Mouse (Mus musculus) common myeloid progenitor, adult 5-6 weeks (primary cell): ENCODE measurements around the gene Gata5. TPM values are rescaled to one million over a fixed set of nuclear protein-coding genes. Genes with fewer than 3 reads are reported as not detected.
A peak's percentile ranks its signal among the peaks of the same experiment; 100 is the strongest.

Experiments used
- ATAC-seq: replicated peaks from 2 replicates; pipeline ENCODE4 v1.8.0; 2016; ENCODE audit warnings: low read depth, mild to moderate bottlenecking, moderate TSS enrichment, inconsistent platforms; ENCODE audit not compliant: poor library complexity, severe bottlenecking
- total RNA-seq: library from RNA; stranded (forward); fragments of 200-1000, 187-1606 nt; gene quantifications from 2 replicates; pipeline ENCODE4 v1.2.3, GENCODE M21; 2017

Gene Gata5
- total RNA-seq: not detected in 2 replicates

DNA sequence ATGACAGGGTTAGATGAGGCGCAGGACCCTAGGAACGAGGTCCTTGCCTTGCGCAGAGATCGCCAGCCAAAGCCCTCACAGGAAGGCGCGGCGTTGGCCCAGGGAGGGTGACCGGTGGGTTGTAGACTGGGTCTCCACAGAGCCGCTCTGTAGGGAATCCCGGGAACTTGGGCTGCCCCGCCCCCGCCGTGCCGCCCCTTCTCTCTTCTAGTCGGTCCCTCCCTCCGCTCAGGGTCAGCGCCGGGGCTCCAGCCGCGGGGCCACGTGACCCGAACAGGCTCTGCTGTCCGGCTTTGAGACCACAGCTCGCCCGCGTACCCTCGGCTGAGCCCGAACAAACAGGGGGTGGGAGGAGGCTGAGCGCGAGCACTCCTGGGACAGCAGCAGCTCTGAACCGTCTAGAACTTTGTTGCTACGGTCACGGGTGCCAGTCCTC lies at the start of gene Gata5:
TSS of gene Gata5 (minus strand) at position 149 of the 436 bp plus-strand sequence.
- ATAC-seq: 0 out of 2 replicates have a peak, but pooled peaks have one; percentile 26

DNA sequence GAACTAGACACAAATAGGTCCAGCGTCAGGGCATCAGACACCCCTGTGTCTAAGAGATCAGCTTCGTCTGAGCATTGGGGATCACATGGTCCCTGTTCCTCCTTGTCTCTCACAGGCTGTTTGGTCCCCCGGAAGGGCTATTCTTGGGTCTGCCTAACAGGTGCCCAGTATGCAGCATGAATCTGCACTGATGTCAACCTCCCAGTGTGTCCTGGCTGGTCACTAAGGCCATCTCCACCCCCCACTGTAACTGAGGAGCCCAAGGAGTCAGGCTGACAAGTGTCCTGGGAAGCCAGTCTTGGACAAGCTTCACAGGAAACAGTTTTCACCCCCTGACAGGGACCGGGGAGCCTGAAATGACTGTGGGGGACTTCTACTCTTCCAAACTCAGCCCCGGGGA lies 42.2 kb upstream of the Gata5 start:
- no peak for ATAC-seq

DNA sequence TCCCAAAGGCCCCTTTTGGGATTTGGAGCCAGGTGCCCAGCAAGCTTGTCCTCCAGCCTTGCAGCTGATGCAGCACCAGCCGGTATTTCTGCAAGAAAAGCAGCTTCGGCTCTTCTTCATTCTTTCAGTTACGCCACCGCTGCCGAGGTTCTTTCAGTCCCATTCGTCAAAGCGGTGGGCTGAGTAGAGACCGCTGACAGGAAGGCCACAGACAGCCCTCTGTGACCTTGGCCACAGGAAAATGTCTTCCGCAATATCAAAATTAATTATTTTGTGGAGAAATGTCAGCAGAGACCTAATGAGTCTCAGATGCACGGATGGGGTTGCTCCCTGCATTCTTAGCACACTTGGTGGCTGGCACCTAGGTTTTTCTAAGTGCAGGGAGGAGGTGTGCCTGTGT lies 38.8 kb upstream of the Gata5 start:
- ATAC-seq: no peak

DNA sequence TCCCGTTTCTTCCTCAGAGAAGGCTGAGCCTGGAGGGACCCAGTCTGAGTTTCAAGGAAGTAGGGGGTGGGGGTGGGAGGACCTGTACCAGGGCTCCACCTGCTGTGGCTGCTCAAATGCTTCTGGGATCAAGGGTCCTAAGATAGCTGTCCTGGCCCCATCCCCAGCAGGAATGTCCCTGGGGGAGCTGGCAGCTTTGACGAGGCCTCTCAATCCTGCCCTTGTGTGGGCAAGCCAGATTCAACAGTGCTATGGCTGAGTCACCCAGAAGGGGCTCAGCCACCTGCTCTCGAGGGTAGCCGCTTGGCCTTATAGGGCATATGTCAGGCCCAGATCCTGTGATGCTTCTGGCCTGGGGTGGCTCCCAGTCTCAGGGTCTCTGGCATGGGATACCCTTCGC lies 33.9 kb upstream of the Gata5 start:
- no peak for ATAC-seq

DNA sequence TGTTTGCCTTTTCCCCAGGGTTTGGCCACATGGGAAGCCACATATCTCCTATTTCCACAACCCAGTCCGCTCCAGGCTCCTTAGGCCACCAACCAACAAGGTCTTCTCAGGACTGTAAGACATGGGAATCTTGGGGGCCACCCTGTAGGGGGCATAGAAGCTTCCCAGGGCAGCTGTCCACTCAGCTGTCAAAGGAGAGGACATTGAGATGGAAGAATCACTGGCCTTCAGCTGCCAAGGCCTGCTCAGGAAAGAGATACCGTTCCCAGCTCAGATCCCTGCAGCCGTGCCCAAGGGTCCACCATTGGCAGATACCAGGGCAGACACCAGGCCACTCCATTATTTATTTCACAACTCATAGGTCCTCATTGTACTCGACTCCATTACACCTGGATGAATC lies 32.9 kb upstream of the Gata5 start:
- ATAC-seq: no peak

DNA sequence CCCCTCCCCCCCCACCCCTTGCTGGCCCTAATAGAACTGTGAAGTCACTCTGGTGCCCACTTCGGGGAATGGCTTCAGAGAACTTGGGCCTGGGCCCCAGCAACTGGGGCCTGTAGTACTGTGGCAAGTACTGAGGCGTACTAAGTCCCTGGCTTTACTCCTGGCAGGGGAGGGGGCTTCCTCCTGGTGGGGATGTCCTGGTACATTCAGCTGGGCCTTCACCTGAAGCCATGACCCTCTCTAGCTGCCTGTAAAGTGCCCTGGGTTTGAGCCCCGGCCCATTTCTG lies 28.9 kb upstream of the Gata5 start:
- ATAC-seq: no peak

DNA sequence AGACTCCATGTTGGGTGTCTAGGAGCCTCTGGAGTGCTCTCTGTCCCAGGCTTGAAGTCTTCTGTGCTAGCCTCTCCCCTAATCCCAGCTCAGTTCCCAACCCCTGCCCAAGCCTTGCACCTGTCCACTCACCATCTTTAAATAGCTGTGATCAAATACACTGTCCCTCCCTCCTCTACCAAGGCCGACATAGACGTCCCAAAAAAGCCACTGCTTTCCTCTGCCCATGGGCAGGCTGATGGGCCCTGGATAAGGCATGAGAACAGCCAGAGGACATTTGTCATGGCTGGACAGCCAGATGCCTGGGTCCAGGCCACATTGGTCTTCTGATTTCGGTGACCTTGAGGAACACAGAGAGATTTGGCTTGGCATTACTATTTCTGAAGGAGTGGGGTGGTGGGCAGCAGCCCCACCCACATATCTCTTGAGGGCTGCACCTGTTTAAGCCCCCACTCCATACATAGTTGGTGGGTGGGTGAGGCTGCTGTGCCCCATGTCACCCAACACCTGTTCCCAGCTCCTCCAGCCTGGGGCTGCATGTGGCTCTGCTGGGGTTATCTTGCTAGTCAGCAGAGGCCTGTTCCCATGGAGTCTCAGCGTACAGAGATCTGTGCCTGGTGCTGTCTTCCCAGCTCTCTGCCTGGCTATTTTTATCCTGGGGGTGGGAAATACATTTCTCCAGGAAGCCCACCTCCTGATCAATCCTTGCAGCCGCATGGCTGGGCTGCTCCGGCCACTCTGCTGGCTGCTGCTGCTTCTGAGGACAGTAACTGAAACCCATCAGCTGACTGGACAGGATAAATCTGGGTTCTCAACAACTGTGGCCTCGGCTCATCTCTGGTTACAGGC lies 28.3 kb upstream of the Gata5 start:
- ATAC-seq: no peak

DNA sequence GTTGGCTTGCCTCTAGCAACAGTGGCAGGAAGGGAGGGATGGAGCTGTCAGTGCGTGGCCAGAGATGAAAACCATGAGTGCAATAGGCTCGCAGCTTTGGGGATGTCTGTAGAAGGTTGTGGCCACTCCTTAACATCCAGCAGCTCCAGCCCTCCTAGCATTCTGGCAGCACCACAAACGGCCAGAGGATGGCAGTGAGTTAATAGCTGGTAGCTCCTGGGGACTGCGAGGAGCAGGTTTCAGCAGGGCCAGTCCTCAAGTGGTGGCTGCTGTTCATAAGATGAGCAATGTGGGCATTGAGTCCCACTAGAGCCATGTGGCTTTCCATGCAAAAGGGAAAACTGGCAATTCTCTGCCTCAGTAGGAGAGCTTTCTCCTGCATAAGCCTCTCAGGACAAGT lies 24.6 kb upstream of the Gata5 start:
- peak; percentile 43; the same call in 1 of the 2 replicates for ATAC-seq

DNA sequence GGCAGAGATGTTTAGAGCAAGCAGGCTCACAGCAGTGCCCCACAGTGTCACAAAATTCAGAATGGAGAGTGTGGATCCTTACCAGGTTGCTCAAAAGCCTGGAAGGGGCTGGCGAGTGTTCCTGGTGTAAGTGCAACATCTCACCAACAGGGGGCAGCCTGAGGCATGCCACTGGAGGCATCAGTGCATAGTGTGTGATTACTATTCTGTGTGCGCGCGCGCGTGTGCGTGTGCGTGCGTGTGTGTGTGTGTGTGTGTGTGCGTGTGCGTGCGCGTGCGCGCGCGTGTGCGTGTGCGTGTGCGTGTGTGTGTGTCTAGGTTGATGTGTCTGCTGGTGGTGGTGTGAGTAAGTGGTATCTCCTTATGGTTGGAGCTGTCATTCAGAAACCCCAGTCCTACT lies 18.8 kb upstream of the Gata5 start:
- ATAC-seq: peak; percentile 75

DNA sequence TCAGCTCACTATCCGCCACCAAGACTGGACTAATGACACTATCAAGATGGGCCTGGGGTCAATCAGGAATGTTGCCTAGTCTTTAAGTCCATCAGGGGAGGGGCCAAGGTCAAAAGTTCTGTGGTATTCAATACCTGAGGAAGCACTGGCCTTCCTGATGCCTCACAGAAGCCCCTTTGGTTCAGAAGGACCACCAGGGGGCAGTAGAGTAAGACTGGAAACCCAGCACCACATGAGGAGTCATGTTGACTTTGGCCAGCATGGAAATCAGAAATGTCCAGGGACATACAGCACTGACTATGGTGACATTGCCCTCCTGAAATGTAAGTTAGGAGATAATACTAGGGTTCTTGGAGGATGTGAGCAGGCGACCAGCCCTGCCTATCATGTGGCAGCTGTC lies 16.2 kb upstream of the Gata5 start:
- no peak for ATAC-seq

DNA sequence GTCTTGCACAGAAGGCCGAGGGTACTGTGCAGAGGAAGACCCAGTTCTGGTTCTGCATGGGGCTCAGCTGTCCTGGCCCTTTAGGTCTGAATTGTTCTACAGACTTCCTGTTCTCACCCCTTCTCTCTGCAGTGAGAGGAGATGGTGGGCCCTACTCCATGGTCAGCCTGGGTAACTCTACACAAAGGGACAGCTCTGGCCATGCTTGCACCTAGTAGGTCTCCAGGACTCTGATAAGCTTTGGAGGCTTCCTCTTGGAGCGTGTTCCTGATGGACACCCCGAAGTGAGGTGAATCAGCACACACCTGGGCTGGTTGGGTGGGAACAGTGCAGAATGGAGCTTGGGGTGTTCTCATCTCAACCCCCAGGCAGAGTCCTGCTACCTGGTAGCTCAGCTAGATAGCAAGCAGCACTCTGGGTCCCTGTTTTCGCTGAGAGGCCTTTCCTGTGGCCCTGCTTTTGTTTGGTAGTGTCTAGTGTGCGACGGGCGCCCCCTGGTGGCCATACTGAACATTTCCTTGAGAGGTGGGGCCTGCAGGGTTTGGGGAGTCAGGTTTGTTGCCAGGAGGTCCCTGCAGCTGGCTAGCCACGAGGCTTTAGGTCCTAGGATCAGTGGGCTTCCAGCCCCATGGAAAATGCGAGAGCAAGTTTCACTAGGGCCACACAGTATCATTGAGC lies 12.5 kb upstream of the Gata5 start:
- peak; percentile 88 for ATAC-seq

DNA sequence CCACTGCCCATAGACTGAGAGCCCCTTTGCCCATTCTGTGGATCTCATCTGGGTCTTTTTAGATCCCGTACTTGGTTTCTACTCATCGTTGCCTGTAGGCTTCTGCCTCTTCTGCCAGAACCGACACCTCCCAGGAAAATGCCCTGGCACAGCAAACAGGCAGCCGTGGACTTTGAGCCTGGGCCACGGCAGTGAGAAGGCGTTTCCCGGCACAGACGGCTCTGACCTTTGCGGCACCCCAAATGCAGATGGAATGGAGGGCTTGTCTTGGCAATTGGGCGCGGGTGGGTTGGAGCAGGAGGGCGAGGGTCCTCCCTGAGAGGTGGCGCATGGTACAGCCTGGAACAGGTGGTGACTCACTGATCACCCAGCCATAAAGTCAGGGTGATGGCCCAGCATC lies 8.6 kb upstream of the Gata5 start:
- no peak for ATAC-seq

DNA sequence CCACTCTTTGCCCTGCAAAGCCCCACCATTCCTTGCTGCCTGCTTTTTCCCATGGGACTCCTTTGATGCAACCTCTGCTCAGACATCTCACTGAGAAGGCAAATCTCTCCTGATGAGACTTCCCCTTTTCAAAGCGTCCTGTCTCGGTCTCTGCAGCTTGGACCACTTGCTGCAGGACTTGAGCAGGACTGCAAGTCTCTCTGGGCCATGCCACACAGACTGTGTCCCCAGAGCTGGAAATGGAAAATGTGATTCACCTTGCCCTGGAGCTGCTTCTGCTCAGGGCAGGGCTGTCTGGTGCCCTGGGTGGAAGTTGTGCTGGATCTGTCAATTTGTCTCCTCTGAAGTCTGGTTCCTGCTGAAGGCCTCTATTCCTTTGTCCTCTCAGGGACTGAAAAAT lies 7.7 kb upstream of the Gata5 start:
- ATAC-seq: 0 out of 2 replicates have a peak, but pooled peaks have one; percentile 19

DNA sequence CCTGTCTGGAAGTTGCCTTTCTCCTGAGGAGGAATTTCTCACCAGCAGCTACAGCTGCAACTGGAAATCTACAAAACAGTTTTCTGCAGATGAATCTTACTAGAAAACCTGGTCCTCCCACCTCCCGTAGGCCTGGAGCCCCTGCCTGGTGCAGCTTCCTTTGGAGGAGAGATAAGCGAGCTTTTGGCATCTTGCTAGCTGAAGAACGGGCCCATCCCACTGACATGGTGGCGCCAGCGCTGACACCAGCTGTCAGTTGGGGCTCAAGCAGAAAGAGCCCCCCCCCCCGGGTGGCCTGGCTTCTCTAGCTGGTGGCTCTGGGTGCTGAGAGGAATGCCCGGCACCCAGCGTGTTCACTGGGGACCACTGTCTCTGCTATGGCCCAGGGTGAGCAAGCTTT lies 6.7 kb upstream of the Gata5 start:
- ATAC-seq: no peak

DNA sequence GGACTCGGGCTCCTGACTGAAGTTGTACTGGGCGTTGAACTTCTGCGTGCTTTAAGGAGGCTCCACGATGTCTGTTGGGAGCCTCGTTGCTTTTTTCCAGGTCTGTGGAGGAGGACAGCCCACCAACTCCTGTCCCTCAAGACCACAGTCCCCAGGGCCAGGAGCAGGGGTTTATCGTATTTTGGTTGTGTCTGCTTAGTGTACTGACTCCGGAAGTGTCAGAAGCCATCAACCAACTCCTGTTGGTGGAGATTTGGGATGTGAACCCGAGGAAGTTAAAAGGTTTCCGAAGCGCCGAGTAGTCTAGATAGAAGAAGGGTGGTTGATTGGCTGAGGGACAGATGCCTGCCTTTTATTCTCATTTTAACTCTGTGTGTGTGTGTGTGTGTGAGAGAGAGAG lies 5.4 kb upstream of the Gata5 start:
- ATAC-seq: no peak

DNA sequence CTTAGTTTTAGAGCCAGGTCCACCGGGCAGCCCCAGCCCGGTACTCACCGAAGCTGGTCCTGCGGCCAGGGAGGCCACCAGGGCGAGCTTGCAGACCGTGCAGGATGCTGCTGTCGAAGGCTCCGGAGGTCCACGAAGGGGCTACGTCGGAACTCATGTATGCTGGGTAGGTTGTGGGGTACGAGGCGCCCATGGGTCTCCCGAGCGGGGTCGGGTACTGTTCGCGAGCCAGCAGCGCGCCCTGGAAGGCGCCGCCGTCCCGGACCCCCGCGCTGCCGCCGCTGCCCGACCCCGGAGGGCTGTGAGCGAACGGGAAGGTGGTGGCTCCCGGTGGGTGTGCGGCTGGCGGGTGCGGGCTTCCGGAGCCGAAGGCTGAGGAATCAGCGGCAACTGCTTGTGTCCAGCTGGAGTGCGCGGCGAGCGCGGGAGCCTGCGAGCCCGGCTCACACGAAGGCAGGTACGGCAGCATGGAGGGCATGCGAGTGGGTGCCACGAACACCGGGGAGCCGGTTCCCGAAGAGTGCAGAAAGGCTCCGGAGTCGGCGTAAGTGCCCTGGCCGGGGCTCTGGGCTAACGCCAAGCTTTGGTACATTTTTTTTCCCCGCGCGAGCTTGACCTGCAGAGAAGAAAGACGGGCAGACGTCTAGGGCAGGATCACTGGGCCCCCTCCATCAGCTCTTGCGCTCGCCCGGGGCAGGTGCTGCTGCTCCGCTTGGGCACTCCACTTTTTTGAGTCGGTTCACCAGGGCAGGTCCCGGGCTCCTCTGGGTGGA lies 535 bp downstream of the Gata5 start:
- no peak for ATAC-seq

DNA sequence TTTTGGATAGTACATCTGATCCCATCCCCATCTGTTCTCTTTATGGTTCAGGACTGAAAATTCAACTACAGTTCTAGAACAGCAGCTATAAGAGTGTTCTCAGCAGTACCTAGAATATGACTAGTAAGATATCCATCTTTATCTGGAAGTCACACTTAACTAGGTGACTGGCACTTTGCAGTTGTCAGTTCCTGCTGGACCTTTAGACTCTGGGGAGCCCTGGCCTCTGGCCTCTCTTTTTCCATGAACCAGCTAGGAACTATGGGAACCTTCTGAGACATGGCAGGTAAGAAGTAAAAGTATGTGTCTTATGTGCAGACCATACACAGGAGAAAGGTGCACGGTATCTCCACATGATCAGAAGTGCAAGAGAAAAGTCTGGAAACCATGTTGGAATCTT lies 5.0 kb downstream of the Gata5 start:
- ATAC-seq: no peak

DNA sequence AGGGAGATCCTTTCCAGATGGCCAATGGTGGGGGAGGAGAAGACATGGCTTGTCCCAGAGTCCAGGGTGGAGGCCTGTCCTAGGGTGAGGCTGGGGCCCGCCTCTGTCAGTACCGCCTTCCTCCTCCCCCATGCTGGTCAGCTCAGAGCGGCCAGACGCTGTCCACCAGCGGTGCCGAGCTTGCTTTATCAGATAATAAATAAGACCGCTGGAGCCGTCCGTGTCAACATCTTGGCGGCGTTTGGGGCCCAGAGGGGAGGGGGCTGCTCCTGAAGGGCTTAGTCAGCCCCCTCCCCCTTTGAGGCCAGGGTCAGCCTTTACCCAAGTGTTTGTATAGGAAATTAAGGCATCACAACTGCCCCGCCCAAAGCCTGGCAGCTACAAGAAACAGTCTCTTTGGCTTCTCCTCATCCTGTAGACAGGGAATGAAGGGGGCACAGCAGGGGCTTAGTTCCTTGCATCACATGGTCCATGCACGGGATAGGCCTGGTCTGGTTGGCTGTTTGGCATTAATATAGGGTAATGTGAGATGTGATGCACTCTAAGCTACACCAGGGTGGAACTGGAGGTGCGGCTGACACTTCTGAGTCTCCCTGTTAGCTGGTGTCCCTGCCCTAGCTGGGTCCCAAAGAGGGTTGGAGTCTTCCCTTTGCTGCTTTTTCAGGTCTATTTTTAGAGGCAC lies 11.7 kb downstream of the Gata5 start:
- no peak for ATAC-seq

DNA sequence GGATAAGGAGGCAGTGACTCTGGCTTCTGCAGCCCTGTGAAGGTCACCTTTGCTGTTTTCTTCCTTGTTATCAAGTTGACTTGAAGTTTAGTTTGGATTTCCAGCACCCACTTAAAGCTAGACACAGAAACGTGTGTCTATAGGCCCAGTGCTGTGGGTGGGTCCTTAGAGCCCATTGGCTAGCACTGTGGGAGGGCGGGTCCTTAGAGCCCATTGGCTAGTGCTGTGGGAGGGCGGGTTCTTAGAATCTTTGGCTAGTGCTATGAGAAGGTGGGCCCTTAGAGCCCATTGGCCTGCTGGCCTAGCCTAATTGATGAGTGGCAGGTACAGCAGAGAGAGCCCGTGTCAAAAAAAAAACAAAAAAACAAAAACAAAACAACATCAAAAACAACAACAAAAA lies 14.3 kb downstream of the Gata5 start:
- ATAC-seq: no peak

DNA sequence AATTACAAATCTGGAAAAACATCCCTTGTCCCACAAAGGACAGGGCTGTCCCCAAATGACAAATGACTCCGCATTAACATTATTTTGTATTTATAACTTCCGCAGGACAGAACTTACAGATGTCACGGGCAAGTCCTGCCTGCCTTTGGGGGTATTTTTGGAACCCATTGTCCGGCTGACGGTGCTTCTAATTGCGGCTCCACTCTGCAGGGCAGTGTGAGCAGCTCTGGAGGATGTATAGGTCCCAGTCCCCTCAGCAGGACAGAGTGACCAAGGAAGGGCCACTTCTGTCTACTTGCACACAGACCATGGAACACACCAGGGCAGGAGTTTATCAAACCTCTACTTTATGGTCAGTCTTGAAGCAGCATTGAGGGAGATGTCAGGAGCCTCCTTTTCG lies 16.9 kb downstream of the Gata5 start:
- ATAC-seq: no peak
